Mouse (Mus musculus): Measurements from ENCODE around the gene Pcgf3.

Pcgf3 gene

DNA sequence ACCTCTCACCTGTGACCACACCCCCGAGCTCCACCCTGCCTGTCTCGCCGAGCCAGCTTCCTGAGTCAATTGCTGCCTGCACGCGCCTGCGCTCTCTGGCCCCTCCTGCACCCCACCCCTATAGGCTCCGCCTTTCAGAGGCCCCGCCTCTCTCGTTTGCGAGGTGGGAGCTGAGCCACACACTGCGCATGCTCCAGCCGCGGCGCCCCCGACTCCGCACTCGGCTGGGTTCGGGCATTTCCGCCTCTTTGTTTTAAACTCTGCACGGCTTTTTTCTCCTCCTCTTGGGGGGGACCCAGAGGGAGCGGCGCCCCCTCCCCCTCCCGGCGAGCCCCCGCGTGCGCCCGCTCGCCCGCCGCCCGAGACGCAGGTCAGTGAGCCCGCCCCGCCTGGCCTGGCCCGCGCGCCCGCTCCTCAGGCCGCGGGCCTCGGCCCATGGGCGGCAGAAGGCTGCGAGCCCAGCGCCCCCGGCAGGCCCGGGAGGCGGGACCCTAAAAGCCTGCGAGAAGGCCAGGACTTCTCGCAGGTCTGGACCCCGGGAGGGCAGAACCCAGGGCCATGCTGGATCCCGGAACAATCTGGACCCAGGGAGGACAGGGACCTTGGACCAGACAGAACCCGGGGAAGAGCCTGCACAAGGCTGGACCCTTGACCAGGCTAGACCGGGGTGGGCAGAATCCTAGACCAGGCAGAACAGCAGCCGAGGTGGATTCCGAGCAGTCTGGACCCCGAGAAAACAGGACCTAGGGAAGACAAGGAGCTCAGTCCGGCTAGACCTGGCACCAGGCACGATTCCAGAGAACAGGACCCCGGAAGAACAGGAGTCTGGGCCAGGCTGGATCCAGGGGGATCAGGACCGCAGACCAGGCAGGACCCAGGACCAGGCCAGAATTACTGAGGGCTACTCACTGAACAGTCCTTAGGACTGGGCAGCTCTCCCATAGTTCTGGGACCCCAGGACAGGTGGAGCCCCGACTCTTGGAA lies at the start of gene Pcgf3:
Gene Pcgf3, plus strand, starts transcription at position 151 of the 984 bp plus-strand sequence.
- peak; percentile 90 to 96 for DNase-seq (ENCODE audit: low spot score in 2 of 2)

DNA sequence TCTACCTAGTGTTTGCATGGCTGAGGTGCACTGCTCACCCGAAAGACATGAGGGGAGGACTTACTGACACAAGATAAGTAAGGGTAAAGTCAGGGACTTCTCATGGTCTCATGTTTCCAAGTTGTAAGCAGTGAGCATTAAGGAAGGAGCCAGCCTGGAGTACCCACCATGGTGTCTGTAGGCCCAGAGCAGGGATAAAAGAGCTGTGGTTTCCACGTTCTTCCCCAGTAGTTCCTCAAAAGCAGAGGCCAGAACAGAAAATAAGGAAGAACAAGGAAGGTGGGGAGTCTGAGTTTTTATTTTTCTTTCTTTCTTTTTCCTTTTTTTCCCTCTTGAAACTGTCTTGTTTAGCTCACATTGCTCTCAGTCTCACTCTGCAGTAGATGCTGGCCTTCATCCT lies 46.3 kb upstream of the Pcgf3 start:
- DNase-seq (ENCODE audit: low spot score in 2 of 2), result no peak

DNA sequence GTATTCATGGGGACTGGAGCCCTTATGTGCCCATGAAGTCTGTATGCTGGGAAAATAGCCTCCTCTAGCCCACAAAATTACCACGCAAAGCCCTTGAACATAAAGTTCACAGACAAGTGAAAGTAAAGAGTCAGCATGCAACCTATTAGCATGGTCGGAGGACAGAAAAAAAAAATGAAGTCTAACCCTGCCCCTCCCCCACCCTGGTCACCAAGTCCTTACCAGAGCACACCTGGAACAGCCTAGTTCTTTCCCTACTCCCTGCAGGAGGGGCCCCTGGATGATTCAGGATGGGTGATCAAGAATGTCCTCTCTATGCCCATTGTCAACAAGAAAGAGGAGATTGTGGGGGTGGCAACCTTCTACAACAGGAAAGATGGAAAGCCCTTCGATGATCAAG lies 38.3 kb upstream of the Pcgf3 start:
- DNase-seq (ENCODE audit: low spot score in 2 of 2), result no peak

DNA sequence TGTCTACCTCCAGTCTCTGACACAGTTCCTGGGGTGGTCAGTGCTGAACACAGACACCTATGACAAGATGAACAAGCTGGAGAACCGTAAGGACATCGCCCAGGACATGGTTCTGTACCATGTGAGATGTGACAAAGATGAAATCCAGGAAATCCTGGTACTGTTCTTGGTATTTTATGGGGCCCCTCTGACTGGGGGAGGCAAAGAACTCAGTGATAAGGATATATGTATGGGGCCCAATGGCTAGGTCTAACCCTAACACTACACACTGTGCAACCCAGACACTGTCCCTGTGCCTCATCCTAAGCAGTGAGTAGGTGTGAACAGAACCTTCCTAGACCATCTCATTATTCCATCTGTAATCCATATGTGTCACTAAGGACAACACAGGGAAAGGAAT lies 37.6 kb upstream of the Pcgf3 start:
- DNase-seq (ENCODE audit: low spot score in 2 of 2), result no peak

DNA sequence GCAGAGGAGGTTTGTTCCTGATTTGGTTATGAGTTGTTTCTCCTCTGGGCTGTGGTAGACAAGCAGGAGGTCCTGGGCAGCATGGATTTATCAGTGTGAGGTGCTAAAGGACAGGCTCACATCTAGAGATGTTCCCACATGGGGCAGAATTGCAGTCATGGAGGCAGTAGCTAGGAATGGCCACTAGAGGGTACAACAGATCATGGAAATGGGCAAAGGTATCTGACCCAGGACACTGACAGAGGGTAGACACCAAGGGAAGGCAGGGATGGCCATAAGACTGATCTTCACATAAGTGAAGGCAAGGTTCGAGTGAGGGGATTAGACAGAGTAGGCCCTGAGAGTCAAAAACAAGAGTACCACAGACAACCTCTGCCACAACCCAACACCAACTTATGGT lies 33.8 kb upstream of the Pcgf3 start:
- DNase-seq (ENCODE audit: low spot score in 2 of 2), result peak in 1 of 2 experiments; percentile 56

DNA sequence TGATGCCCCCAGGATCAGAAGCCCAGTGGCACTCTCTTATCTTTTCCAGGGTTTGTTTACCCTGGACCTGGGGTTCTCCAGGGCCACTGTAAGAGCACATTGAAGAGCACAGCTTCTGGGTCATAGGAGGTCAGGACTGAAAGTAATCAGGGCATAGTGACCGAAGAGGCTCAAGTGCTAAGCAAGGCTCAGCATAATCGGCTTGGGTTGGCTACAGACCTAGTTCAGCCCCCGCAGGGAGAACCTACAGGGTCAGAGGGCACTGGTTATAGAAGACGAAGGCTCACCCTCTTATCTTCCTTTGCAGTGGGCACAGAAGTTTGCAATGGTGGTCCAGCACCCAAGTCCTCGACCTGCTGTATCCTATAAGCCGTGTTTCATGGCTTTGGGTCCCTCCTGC lies 29.8 kb upstream of the Pcgf3 start:
- DNase-seq (ENCODE audit: low spot score in 2 of 2), result no peak

DNA sequence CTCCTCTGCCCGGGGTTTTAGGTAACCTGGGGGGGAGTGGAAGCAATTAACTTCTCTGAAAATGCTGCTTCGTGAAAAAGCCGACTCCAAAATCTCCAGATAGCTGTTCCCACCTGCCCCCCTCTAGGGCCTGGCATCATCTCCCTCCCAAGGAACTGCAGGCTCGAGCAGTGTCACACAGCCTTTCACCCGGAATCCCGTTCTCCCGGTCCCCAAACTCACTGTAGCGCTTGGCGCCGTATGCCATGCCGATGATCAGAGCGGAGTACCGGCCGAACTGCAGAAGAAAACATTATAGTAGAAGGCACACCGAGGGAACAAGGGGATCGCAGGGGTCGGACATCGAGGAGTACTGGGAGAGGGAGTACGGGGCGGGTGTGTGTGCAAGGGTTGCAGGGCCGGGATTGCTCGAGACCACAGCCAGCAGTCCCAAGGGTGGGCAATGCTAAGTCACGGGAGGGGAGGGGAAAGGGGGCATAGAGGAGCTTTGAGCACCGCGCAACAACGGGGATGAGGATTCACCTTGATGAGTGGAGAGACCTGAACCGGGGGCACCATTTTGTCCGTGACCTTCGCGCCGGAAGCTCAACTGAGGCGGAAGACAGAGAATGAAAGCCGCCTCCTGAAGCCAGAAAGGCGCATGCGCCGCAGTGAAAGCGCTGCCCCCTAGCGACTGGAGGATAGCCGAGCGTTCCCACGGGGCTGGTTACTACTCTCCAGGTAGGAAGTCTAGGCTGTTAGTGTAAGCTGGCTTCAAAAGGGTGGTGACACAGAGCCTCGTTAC lies 27.0 kb upstream of the Pcgf3 start, which contains the start of gene Atp5k:
Gene Atp5k, minus strand, starts transcription at position 645 of the 784 bp plus-strand sequence.
- DNase-seq (ENCODE audit: low spot score in 2 of 2), result peak; percentile 86 to 94

DNA sequence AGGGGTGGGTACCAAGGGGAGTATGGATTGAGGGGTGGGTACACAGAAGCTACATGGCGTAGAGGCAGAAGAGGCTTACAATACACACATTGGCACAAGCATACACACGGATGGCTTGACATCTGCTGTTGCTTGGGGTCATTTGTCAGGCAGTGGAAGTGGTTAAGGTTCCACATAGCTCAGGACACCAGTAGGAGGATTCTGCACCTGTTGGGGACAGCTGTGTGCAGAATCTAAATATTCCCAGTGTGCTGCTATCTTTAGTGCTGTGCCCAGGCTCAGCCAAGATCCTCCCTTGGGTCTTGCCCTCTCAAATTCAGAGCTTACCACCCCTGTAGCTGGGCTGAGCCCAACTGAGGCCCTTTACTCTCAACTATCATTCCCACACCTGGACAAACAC lies 24.9 kb upstream of the Pcgf3 start:
- DNase-seq (ENCODE audit: low spot score in 2 of 2), result no peak

DNA sequence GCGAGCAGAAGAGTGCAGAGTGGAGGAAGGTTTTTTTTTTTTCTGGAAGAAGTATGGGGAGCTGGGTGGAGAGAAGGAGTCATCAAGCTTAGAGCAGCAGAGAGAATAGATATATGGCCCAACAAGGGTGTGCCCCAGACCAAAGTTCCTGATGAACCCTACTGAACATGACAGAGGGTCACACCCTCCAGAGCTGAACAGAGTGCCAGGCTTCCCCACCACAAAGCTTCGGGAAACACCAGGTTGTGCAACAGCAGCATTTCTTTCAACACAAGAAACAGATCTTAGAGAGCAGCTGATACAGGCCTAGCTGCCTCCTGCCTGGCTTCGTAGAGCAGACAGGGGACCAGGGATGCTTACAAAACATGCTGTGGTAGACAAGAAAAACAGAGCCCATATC lies 14.1 kb upstream of the Pcgf3 start:
- DNase-seq (ENCODE audit: low spot score in 2 of 2), result no peak

DNA sequence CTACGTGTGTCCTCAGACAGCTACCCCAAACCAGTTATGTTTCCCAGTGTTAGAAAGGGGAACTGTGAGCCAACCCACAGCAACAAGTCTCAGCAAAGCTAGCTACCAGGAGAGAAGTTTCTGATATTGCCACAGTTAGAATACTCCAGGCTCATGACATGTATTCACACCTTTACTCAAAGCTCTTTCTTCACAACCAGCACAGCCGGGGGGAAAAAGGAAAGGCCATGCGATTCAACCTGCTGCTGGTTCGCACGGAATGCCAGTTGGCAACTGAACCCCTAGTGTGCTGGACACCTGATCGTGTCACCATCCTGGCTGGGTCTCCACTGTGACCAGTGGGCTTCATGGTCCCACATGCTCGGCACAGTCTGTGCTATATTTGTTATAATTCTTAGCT lies 13.2 kb upstream of the Pcgf3 start:
- no peak for DNase-seq (ENCODE audit: low spot score in 2 of 2)

DNA sequence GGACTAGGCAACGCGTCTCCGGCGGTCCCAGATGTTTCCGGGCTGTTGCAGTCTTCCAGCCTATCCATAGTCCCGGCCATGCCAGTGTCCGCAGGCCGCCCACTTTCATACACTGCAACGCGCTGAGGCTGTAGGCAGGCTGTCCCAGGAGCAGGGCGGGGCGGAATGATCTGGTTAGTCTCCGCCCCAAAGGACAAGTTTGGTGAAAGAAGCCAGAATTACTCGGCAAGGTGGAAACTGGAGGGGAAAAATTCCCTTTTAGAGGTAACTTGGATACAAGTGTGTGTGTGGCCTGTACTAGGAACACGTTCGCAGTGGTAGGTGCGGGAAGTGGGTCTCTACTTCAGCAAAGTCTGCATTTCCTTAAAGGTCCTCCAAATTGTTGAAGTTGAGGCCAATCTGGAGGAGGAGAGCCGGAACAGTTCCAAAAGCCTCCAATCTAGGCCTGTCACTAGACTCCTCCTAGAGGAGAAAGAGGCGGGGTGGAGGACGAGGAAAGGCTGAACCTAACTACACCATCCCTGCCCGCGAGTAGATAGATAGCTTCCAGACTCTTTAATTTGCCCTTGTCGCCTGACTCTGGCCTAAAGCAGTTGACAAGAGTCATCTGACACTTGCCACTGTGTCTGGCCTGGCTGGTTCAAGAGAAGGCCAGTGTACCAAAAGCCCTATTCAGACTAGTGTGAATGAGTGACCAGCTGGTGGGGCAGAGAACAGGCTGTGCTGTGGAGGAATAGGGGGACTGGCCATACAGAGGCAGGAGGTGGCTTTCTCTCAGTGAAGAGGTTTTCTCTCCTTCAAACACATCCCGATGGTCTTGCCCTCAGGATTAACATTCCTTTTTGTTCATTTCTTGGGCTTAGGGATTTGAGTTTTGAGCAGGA lies 12.0 kb upstream of the Pcgf3 start, which contains the start of gene Mfsd7a:
Gene Mfsd7a, minus strand, starts transcription at position 107 of the 884 bp plus-strand sequence.
- no peak for DNase-seq (ENCODE audit: low spot score in 2 of 2)

DNA sequence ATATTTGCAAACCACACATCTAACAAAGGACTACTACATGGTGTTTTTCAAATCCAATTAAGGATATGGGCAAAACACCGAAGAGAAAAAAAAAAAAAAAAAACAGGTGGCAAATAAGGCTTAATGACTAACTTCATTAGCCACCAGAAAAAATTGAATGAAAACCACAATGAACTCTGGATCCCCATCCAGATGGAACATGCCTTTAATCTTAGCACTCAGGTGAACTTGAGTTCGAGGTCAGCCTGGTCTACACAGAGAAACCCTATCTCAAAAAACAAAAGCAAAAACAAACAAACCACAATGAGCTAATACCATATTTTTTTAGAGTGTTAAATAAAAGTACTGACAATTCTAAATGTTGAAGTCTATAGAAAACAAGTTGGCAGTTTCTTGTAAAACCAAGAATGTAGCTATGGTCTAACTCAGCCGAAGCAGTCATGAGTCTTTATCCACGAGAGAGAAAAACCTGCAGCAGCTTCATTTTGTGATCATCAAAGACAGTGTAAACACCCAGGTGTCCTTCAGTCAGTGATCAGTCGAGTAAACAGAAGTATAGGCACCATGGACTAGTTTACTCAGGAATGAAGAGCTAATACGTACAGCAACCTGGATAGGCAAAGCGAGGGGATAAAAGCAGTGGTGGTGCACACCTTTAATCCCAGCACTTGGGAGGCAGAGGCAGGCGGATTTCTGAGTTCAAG lies 10.0 kb upstream of the Pcgf3 start:
- DNase-seq (ENCODE audit: low spot score in 2 of 2), result no peak

DNA sequence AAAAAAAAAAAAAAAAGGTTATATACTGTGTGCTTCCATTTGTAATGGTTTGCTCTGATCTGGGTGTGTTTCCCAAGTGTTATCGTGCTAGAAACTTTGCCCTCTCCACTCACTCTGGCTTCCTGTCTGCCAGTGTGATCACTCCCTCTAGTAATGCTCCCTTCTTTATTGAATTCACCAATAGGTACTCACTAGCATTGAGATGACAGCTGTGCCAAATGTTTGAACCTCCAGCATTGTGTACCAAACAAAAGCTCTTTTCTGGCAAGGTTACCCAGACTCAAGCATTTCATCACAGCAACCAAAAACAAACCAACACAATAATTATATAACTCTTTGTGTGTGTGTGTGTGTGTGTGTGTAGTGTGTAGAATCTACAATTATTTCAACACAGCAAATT lies 9.4 kb upstream of the Pcgf3 start:
- no peak for DNase-seq (ENCODE audit: low spot score in 2 of 2)

DNA sequence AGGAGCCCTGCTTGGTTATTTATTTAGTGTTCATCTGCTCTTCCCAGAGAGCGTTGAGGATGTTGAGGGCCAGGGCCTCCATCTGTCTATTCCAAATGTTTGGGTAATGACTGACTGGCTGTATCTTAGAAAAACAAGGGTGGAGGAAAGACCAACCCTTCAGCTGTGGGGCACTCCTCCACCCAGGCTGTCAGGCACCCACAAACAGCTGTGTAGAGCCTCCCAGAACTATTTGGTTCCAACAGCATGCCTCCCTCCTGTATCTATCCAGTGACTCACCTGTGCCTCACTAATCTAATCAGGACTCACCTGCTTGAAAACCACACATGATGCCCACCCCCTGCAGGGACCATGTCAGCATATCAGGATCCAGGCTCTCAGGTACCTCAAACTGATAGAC lies 8.6 kb upstream of the Pcgf3 start:
- no peak for DNase-seq (ENCODE audit: low spot score in 2 of 2)

DNA sequence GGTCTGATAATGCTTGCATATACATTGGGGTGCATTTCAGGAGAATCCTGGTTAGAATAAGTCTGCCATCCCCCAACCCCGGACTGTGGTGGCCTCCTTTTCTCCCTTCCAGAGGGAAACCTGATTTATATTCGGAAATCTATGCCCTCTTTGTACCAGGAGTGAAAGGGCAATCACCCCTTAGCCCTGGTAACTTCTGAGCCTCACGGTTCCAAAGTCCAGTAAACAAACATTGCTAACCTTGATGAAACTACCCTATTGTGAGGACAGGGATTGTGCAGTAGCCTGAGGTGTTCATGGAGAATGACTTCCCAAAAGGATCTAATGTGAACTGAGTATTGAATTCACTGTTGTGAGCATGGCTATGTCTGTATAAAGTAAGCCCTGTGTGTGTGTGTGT lies 6.9 kb upstream of the Pcgf3 start:
- DNase-seq (ENCODE audit: low spot score in 2 of 2), result no peak

DNA sequence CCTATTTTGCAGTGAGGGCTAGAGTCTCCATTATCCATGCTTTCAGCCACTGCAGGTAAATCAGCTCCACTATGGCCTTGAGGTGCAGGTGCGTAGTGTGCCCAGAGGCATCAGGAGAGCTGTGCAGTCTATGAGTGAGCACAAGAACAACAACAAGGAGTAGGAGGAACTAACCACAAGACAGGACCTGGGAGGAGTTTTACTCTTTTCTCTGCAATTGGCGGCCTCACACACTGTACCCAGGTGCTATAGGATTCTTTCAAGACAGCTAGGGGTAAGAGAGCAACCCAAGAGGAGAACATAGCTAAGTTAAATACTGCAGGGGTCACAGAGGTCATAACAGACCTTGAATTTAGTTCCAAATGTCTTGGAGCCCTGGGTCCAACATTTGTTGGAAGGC lies 2.3 kb upstream of the Pcgf3 start:
- no peak for DNase-seq (ENCODE audit: low spot score in 2 of 2)

DNA sequence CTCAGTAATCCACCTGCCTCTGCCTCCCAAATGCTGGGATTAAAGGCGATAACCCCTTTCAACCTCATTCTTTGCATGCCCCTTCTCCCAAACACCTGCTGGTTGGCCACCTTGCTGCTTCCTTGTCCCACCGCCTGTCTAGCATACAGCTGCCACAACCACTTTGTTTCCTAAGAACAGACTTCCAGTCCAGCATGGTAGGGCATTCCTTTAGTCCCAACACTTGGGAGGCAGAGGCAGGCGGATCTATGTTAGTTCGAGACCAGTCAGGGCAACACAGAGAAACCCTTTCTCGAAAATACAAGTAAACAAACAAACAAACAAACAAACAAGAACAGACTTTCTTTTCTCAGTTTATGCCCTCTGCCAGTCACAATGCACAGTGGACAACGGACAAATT lies 571 bp upstream of the Pcgf3 start:
- DNase-seq (ENCODE audit: low spot score in 2 of 2), result no peak

DNA sequence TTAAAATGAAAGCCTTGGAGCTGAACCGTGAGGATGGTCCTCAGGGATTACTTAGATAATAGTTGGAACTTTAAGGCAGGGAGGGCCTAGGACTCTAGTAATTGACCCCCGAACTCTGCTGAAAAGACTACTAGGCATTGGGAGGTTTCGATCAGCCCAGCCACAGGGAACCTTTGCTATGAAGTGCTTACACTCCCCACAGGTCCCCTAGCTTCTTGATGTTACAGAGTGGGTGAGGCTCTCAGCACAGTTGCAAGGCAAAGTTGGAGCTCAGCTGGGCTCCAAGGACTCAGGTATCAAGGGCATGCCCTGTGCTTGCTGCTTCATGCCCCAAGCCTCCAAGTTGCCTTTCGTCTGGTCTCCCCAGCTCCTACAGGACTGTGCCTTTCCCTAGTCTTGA lies 1.4 kb downstream of the Pcgf3 start:
- no peak for DNase-seq (ENCODE audit: low spot score in 2 of 2)

DNA sequence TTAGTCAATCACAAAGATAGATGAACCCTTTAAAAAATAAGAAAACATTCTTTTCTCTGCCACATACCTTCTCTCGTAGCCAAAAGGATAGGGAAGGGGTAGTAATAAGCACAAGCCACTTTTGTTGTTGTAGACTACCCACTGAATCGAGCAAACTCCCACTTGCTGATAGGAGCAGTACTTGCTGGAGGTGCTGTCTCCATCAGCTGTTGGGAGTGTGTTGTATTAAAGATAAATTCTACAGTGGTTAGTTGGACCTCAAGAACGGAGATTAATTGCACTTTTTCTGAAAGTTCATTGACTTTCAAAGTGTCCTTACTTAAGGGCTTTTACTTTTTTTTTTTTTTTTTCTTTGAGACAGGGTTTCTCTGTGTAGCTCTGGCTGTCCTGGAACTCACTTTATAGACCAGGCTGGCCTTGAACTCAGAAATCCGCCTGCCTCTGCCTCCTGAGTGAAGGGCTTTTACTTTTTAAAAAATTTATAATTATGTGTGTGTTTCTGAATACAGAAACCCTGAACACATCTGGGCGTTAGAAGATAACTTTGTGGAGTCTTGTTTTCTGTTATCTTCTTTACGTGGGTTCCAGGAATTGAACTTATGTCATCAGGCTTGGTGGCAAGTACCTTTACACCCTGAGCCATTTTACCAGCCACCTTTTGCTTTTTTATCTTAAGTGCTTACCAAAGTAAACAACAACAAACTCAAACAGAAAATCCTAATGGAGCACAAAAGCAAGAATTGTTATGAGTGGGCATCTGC lies 4.3 kb downstream of the Pcgf3 start:
- no peak for DNase-seq (ENCODE audit: low spot score in 2 of 2)

DNA sequence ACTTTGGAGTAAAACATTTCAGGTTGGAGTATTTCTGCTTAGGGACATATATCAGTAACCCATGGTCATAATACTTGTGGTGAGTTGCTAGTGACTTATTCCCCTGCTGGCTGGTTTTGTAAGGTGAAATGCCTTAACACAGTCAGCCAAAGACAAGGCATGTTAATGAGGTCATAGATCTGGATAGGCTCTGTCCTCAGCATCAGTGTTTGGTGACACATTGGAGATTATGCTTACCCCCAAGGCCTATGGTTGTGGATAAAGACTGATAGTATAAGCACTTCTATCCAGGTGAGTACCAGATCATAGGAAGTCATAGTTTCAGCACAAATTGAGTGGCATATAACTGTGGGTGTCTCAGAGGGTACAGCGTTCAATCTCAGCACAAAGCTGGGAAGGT lies 5.6 kb downstream of the Pcgf3 start:
- no peak for DNase-seq (ENCODE audit: low spot score in 2 of 2)

Measured in cerebellum, postnatal 4 days (tissue).